Mouse (Mus musculus) embryonic fibroblast, embryonic 13.5 days (primary cell): ENCODE measurements at regions not wholly inside any gene's neighbourhood (a gene's known extent, or its start where the extent isn't known, plus 50 kb on each side); places are given as distances from the start of the nearest gene placed in this dataset.

Experiments used
- H3K27ac ChIP-seq: 2 replicates; pipeline ENCODE4 v1.5.1; 2012; ENCODE audit warnings: low read length, control low read depth, inconsistent platforms; ENCODE audit not compliant: insufficient read depth
- H3K4me1 ChIP-seq: 2 replicates; pipeline ENCODE4 v1.6.1; 2011; ENCODE audit warnings: low read length; ENCODE audit not compliant: control insufficient read depth, insufficient read depth
- H3K4me3 ChIP-seq: 2 replicates; pipeline ENCODE4 v1.5.1; 2011; ENCODE audit warnings: mild to moderate bottlenecking, control low read depth, low read length; ENCODE audit not compliant: insufficient read depth
- CTCF ChIP-seq: IDR thresholded peaks from 2 replicates; pipeline ENCODE4 v1.5.1; 2011; ENCODE audit warnings: mild to moderate bottlenecking, control low read depth, low read length, moderate library complexity, borderline replicate concordance; ENCODE audit not compliant: insufficient read depth
- POLR2A ChIP-seq: IDR thresholded peaks from 2 replicates; pipeline ENCODE4 v1.6.1; 2011; ENCODE audit warnings: low read depth, mild to moderate bottlenecking, control low read depth, low read length, moderate library complexity

DNA sequence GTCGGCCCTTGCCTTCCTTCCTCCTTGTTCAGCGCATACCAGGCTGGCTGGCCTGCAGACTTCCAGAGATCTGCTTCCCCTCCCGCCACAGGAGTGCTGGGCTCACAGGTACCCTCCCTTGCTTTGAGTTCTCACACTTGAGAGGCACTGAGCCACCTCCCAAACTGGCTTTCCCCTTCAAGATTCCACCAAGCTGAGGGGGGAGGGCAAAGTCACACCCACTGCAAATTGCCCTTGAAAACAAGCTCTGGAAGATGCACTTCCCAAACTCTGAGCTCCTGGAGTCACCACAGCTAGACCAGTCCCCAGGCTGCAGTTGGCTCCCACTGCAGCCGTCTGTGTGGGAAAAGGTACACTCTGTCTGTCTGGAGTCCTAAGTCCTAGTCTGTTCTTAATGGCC, 142.1 kb upstream of the Slc22a12 start:
- Histone ChIP-seq H3K4me1 (no peaks in the 10 kb centered on the region), H3K4me3 (no peak overlapping the region), H3K27ac (no peak overlapping the region)
- TF ChIP-seq POLR2A = no peak

DNA sequence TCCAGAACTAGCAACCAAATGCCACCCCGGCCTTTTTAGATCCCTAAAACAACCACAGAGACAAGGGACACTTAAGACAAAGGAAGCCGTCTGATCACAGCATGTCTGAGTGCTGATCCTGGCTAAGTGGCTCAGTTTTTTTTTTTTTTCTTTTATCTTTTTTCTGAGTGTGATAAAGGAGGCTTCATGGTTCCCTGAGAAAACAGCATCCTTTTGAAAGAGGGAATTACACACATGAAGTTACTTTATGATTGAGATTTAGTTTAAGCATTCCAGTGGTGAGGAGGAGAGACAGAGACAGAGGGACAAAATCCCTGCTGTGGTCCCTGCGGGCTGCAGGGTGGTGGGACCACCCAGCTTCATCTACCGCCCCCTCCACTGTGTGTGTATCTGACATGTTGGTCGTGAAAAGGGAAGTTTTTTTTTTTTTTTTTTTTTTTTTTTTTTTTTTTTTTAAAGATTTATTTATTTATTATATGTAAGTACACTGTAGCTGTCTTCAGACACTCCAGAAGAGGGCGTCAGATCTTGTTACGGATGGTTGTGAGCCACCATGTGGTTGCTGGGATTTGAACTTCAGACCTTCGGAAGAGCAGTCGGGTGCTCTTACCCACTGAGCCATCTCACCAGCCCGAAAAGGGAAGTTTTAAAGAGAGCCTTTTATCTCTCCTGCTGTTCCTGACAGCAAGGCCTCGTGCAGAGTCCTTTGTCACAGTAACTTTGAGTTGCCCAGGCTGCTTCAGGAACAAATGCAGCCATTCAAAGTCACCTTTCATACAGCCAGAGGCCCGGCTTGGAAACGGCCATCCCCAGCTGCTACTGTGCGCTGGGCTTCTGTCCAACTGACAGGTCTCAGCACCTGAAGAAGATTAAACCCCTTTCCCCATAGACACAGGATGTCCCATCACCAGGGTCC, 136.8 kb upstream of the Slc22a12 start:
- TF ChIP-seq POLR2A (no peak), CTCF (no peak)
- H3K4me1 ChIP-seq = no peaks in the 10 kb centered on the region
- H3K4me3 ChIP-seq = no peak overlapping the region
- H3K27ac ChIP-seq = no peak overlapping the region

GRCm38 (mm10) chr19:6677511-6677910, 134.7 kb upstream of the Slc22a12 start:
- no peak overlapping the region for H3K4me3 ChIP-seq
- TF ChIP-seq POLR2A = no peak
- no peak for TF ChIP-seq CTCF
- H3K4me1 ChIP-seq = no peaks in the 10 kb centered on the region
- H3K27ac ChIP-seq = no peak overlapping the region

DNA sequence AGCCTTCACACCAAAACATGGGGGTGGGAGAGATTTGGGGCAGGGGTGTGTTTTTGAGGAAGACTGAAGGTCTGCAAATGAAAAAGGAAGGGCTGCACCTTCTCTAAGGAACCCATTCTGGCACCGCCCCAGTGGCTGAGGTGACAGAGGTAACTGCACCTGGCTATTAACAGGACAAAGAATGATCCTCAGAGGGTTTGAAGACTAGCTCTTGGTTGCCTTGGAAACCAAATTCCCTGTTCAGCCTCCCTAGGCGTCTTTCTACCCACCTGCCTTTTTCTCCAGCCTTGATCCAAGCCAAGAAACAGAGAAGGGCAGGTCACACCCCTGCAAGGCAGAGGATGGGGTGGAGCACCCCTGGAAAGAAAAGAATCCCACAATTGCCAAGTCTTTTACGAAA, 132.8 kb upstream of the Slc22a12 start:
- TF ChIP-seq CTCF = no peak
- no peak for TF ChIP-seq POLR2A
- no peaks in the 10 kb centered on the region for H3K4me1 ChIP-seq
- H3K4me3 ChIP-seq = no peak overlapping the region
- no peak overlapping the region for H3K27ac ChIP-seq

DNA sequence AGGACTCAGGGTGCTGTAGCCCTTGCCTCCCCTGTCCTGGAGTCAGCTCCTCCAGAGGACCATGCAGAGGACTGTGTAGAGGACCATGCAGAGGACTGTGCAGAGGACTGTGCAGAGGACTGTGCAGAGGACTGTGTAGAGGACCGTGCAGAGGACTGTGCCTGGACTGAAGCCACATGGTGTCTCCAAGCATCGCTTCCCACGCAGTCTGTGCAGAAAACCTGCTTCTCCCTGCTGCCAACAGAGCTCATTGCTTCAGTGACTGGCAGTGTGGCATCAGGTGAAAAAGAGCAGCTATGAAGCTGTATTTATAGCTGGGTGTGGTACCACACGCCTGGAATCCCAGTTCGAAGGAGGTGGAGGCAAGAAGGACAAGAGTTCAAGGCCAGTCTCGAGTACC, 128.9 kb upstream of the Slc22a12 start:
- H3K27ac ChIP-seq = no peak overlapping the region
- H3K4me3 ChIP-seq = no peak overlapping the region
- H3K4me1 ChIP-seq = no peaks in the 10 kb centered on the region
- no peak for TF ChIP-seq POLR2A

DNA sequence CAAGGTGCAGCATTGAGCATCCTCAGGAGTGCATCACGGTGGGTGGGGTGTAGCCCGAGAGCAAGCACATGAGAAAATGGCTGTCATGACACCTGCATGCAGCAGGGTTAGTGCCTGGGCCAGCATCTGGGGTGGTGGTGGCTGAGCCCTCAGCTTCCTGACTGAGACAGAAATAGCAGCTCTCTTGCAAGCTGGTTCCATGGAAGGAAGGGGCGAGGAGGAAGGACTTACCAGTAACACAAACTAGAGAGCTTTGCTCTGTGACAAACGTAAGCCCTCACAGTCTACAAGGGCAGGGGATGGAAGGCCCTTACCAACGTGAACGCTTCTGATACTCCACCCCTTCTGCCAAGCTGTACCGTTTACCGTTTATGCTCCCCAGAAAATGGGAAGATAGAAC, 127.0 kb upstream of the Slc22a12 start:
- Histone ChIP-seq H3K4me3 (no peak overlapping the region), H3K27ac (no peak overlapping the region), H3K4me1 (no peaks in the 10 kb centered on the region)
- TF ChIP-seq POLR2A (no peak), CTCF (no peak)

DNA sequence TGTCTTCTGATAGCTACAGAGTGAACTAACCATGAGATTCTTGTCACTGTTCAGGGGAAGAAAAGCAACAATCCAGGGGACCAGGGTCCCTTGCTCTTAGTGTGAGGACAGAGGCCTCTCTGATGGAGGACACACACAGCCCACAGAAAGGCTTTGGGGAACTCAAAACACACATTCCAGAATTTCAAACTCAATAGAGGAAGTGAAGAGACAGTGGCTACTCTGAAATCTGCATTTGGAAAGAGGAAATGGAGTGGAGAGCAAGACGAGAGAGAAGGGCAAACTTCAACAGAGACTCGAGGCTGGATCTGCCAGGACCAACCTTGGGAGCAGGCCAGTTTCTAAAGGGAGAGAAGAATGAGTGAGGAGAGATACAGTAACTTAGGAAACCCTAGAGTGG, 125.7 kb upstream of the Slc22a12 start:
- Histone ChIP-seq H3K4me3 (no peak overlapping the region), H3K27ac (no peak overlapping the region), H3K4me1 (no peaks in the 10 kb centered on the region)
- no peak for TF ChIP-seq POLR2A
- no peak for TF ChIP-seq CTCF

DNA sequence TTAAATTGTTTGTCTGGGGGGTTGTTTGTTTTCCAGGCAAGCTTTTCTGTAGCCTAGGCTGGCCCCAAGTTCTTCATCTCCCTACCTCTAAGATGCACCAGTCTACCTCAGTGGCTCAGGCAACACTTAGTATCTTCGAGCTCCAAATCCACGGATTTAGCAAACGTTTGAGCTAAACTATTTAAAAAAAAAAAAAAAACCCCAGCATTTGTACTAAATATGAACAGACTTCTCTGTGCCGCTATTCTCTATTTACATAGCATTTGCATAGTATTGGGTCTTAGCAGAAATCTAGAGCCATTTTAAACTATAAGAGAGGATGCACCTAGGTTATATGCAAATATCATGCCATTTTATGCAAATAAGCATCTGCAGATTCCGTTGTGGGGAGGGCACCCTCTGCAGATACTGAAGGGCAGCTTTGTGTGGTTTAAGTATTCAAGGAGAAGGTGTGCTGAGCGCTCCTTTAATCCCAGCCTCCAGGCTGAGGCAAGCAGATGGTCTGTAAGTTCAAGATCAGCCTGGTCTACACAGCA, 123.4 kb upstream of the Slc22a12 start:
- TF ChIP-seq CTCF (no peak), POLR2A (no peak)

DNA sequence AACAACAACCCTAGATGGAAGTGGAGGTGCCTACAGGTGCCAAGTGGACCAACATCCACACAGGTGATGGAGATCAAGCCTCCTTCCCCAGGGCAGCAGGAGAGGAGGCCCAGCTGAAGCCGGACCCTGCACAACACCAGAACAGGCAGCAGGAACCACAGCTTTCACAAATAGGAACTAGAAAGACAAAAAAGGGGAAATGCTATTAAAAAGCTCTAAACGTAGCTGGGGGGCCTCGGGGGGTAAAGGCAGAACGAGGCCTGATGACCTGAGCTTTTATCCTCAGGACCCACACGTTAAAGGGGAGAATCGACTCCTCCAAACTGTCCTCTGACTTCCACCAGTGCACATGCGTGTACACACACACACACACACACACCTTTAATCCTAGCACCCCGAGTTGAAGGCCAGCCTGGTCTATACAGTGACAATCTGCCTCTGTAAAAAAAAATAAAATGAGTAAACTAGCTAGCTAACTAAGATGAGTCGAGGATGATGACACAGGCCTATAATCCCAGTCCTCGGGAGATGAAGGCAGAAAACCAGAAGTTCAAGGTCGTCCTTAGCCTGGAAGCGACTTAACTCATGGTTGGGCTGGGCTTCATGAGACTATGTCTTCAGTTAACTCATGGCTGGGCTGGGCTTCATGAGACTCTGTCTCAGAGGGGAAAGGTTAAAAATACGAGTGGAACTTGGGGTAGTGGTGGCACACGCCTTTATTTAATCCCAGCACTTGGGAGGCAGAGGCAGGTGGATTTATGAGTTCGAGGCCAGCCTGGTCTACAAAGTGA, 122.6 kb upstream of the Slc22a12 start:
- Histone ChIP-seq H3K4me3 (no peak overlapping the region), H3K27ac (no peak overlapping the region), H3K4me1 (no peaks in the 10 kb centered on the region)
- no peak for TF ChIP-seq POLR2A
- TF ChIP-seq CTCF = no peak

More for the DNA sequence above, 123.4 kb upstream of the Slc22a12 start:
- H3K27ac ChIP-seq = no peak overlapping the region
- no peaks in the 10 kb centered on the region for H3K4me1 ChIP-seq
- no peak overlapping the region for H3K4me3 ChIP-seq
